Mouse (Mus musculus) heart, embryonic 15.5 days (tissue): ENCODE measurements around the gene Mob3a. TPM values are rescaled to one million over a fixed set of nuclear protein-coding genes. Genes with fewer than 3 reads are reported as not detected.

ENCODE experiments used
- ATAC-seq: fragments of 200-750 bp; cut with Nextera tagmentation; replicated peaks from 2 replicates; pipeline ENCODE4 v1.8.0; 2017; ENCODE audit warnings: low read depth, moderate TSS enrichment; ENCODE audit not compliant: insufficient number of reproducible peaks, insufficient read depth, low FRiP score
- H3K27ac ChIP-seq: fragments of 300-500 bp; sonication (generic); 2 replicates; pipeline ENCODE4 v1.5.1; 2015; ENCODE audit warnings: mild to moderate bottlenecking, inconsistent platforms
- H3K27me3 ChIP-seq: fragments of 300-500 bp; sonication (generic); 2 replicates; pipeline ENCODE4 v1.6.1; 2015; ENCODE audit warnings: inconsistent platforms
- H3K36me3 ChIP-seq: fragments of 300-500 bp; sonication (generic); 2 replicates; pipeline ENCODE4 v1.6.1; 2015; ENCODE audit warnings: mild to moderate bottlenecking, inconsistent platforms
- H3K4me1 ChIP-seq: fragments of 300-500 bp; sonication (generic); replicated peaks from 2 replicates; pipeline ENCODE4 v1.6.1; 2015; ENCODE audit warnings: inconsistent platforms
- H3K4me2 ChIP-seq: fragments of 300-500 bp; sonication (generic); 2 replicates; pipeline ENCODE4 v1.6.1; 2015; ENCODE audit warnings: inconsistent platforms, mild to moderate bottlenecking, moderate library complexity
- H3K4me3 ChIP-seq: fragments of 300-500 bp; sonication (generic); 2 replicates; pipeline ENCODE4 v1.5.1; 2015; ENCODE audit warnings: mild to moderate bottlenecking, inconsistent platforms
- H3K9ac ChIP-seq: fragments of 300-500 bp; sonication (generic); 2 replicates; pipeline ENCODE4 v1.6.1; 2015; ENCODE audit warnings: mild to moderate bottlenecking, inconsistent platforms
- H3K9me3 ChIP-seq: fragments of 300-500 bp; sonication (generic); replicated peaks from 2 replicates; pipeline ENCODE4 v1.6.1; 2016; ENCODE audit warnings: inconsistent platforms
- WGBS: fragments of 180-500 bp; shearing (Covaris S2); methylation state at CpG from one replicate; pipeline ENCODE4 v1.1.7; 2015; ENCODE audit warnings: mixed read lengths; 5-methylcytosine and 5-hydroxymethylcytosine counted together
- polyA plus RNA-seq: library from polyadenylated mRNA; unstranded; fragments of >200 nt; fragmentation: Nextera tagmentation; extraction: Ambion mirVana; gene quantifications from 2 replicates; pipeline ENCODE4 v1.2.1, GENCODE M21; 2015

Gene Mob3a
- polyA plus RNA-seq, 1 experiment from 2014 or later, result 22.1 TPM

- WGBS, result under 1% methylated on average over 69 of the region's 78 CpGs
- peak overlapping the region; percentile 77 for H3K4me2 ChIP-seq
- peaks cover 4% of the 10 kb centered on the region for H3K36me3 ChIP-seq
- peak overlapping the region; percentile 96 for H3K4me3 ChIP-seq
- no peaks in the 10 kb centered on the region for H3K27me3 ChIP-seq
- peak overlapping the region; percentile 97 for H3K27ac ChIP-seq
- H3K9me3 ChIP-seq, result no peaks in the 10 kb centered on the region
- H3K9ac ChIP-seq, result peak overlapping the region; percentile 97
- peak; percentile 86 for ATAC-seq
- H3K4me1 ChIP-seq, result peaks cover 74% of the 10 kb centered on the region
These were observed 25.4 kb downstream of the Mob3a start for GRCm38 (mm10) chr10:80676198-80676928.

GRCm38 (mm10) chr10:80675405-80676197 lies 26.2 kb downstream of the Mob3a start:
- Histone ChIP-seq H3K4me2 (peak overlapping the region; percentile 74), H3K27me3 (no peaks in the 10 kb centered on the region), H3K4me3 (peak overlapping the region; percentile 96), H3K9ac (peak overlapping the region; percentile 97), H3K36me3 (peaks cover 11% of the 10 kb centered on the region), H3K9me3 (no peaks in the 10 kb centered on the region), H3K4me1 (peaks cover 77% of the 10 kb centered on the region), H3K27ac (peak overlapping the region; percentile 97)
- peak; percentile 0; the same call in 1 of the 2 replicates for ATAC-seq
- WGBS, result under 1% methylated on average over 48 of the region's 54 CpGs

GRCm38 (mm10) chr10:80674851-80675404 lies 26.8 kb downstream of the Mob3a start:
- Histone ChIP-seq H3K9me3 (no peaks in the 10 kb centered on the region), H3K4me1 (peaks cover 79% of the 10 kb centered on the region), H3K9ac (peak overlapping the region; percentile 97), H3K4me3 (peak overlapping the region; percentile 96), H3K27me3 (no peaks in the 10 kb centered on the region), H3K36me3 (peaks cover 18% of the 10 kb centered on the region), H3K27ac (peak overlapping the region; percentile 97), H3K4me2 (peak overlapping the region; percentile 74)
- ATAC-seq, result no peak
- 13% methylated on average over 6 of the region's 6 CpGs for WGBS

GRCm38 (mm10) chr10:80674161-80674711 lies 27.5 kb downstream of the Mob3a start:
- no peaks in the 10 kb centered on the region for H3K27me3 ChIP-seq
- peaks cover 79% of the 10 kb centered on the region for H3K4me1 ChIP-seq
- ATAC-seq, result no peak
- H3K27ac ChIP-seq, result peak overlapping the region; percentile 97
- H3K4me3 ChIP-seq, result peak overlapping the region; percentile 96
- no peaks in the 10 kb centered on the region for H3K9me3 ChIP-seq
- H3K9ac ChIP-seq, result peak overlapping the region; percentile 97
- 34% methylated on average over 5 of the region's 5 CpGs for WGBS
- H3K36me3 ChIP-seq, result peaks cover 25% of the 10 kb centered on the region
- H3K4me2 ChIP-seq, result peak overlapping the region; percentile 74

GRCm38 (mm10) chr10:80673690-80674089 lies 28.1 kb downstream of the Mob3a start:
- H3K4me1 ChIP-seq, result peaks cover 74% of the 10 kb centered on the region
- 85% methylated on average over 3 of the region's 3 CpGs for WGBS
- peak overlapping the region; percentile 97 for H3K27ac ChIP-seq

GRCm38 (mm10) chr10:80671936-80672690 lies 29.7 kb downstream of the Mob3a start:
- Histone ChIP-seq H3K9me3 (no peaks in the 10 kb centered on the region), H3K27ac (no peak overlapping the region), H3K36me3 (peaks cover 46% of the 10 kb centered on the region), H3K9ac (no peak overlapping the region), H3K4me1 (peaks cover 58% of the 10 kb centered on the region), H3K4me2 (no peak overlapping the region), H3K4me3 (no peak overlapping the region), H3K27me3 (no peaks in the 10 kb centered on the region)
- no peak for ATAC-seq
- 81% methylated on average over 11 of the region's 11 CpGs for WGBS

More at GRCm38 (mm10) chr10:80673690-80674089, 28.1 kb downstream of the Mob3a start:
- peak overlapping the region; percentile 97 for H3K9ac ChIP-seq
- peaks cover 30% of the 10 kb centered on the region for H3K36me3 ChIP-seq
- peak overlapping the region; percentile 96 for H3K4me3 ChIP-seq
- H3K4me2 ChIP-seq, result peak overlapping the region; percentile 74
- no peaks in the 10 kb centered on the region for H3K27me3 ChIP-seq
- no peak for ATAC-seq
- H3K9me3 ChIP-seq, result no peaks in the 10 kb centered on the region

GRCm38 (mm10) chr10:80671251-80671650 lies 30.5 kb downstream of the Mob3a start:
- Histone ChIP-seq H3K9ac (no peak overlapping the region), H3K4me3 (no peak overlapping the region), H3K36me3 (peaks cover 54% of the 10 kb centered on the region), H3K4me2 (no peak overlapping the region), H3K4me1 (peaks cover 58% of the 10 kb centered on the region), H3K27me3 (no peaks in the 10 kb centered on the region), H3K27ac (no peak overlapping the region), H3K9me3 (no peaks in the 10 kb centered on the region)
- WGBS, result 84% methylated on average over 4 of the region's 4 CpGs
- no peak for ATAC-seq

GRCm38 (mm10) chr10:80670531-80670930 lies 31.2 kb downstream of the Mob3a start:
- H3K27me3 ChIP-seq, result no peaks in the 10 kb centered on the region
- no peak overlapping the region for H3K4me3 ChIP-seq
- no peak overlapping the region for H3K4me2 ChIP-seq
- no peak overlapping the region for H3K9ac ChIP-seq
- ATAC-seq, result no peak
- H3K36me3 ChIP-seq, result peaks cover 56% of the 10 kb centered on the region
- no peak overlapping the region for H3K27ac ChIP-seq
- H3K9me3 ChIP-seq, result no peaks in the 10 kb centered on the region
- whole genome bisulfite sequencing, result 85% methylated on average over 2 of the region's 2 CpGs
- peaks cover 66% of the 10 kb centered on the region for H3K4me1 ChIP-seq

GRCm38 (mm10) chr10:80669737-80670485 lies 31.9 kb downstream of the Mob3a start:
- ATAC-seq, result no peak
- WGBS, result 91% methylated on average over 7 of the region's 7 CpGs
- no peak overlapping the region; the same call in 1 of the 2 replicates for H3K9ac ChIP-seq
- H3K4me2 ChIP-seq, result no peak overlapping the region
- no peak overlapping the region for H3K4me3 ChIP-seq
- H3K27ac ChIP-seq, result no peak overlapping the region
- H3K4me1 ChIP-seq, result peaks cover 66% of the 10 kb centered on the region
- H3K27me3 ChIP-seq, result no peaks in the 10 kb centered on the region
- H3K9me3 ChIP-seq, result no peaks in the 10 kb centered on the region
- peaks cover 56% of the 10 kb centered on the region for H3K36me3 ChIP-seq

GRCm38 (mm10) chr10:80669018-80669417 lies 32.8 kb downstream of the Mob3a start:
- WGBS, result 86% methylated on average over 12 of the region's 12 CpGs
- Histone ChIP-seq H3K9me3 (no peaks in the 10 kb centered on the region), H3K4me3 (no peak overlapping the region), H3K9ac (no peak overlapping the region), H3K36me3 (peaks cover 56% of the 10 kb centered on the region), H3K27ac (no peak overlapping the region), H3K27me3 (no peaks in the 10 kb centered on the region), H3K4me2 (no peak overlapping the region), H3K4me1 (peaks cover 66% of the 10 kb centered on the region)
- ATAC-seq, result no peak
